In genomic region chr6:31318506-31318905, GRCm38 (mm10) we compare ENCODE assay signal across 9 mouse cellular contexts.
A peak's percentile ranks its signal among the peaks of the same experiment; 100 is the strongest.
DNase-seq lines count a peak whose midpoint lies in the region; ATAC-seq lines count a peak whose summit lies in the region.
"Had no signal": no experiment of that assay in that cellular context is flagged by ENCODE, and none has a peak within 500 bp of the region (broad histone marks: within the 10 kb centered on the region; RNA-seq: fewer than 3 reads in every experiment).

No protein-coding gene starts in this region.

- H3K9ac ChIP-seq in embryonic facial prominence, embryonic 11.5 days (replicated peaks; ENCODE audit: low read length), result no peak overlapping the region
- no peak overlapping the region for H3K9ac ChIP-seq in heart, embryonic 14.5 days (ENCODE audit: low read length)
- 0 out of 2 replicates have a peak overlapping the region, but pooled peaks have one; percentile 9 for H3K9ac ChIP-seq in kidney, embryonic 16.5 days (replicated peaks; ENCODE audit: low read length)

- H3K27ac ChIP-seq in embryonic facial prominence, embryonic 11.5 days (replicated peaks; ENCODE audit: low read depth, low read length), result no peak overlapping the region
- no peak overlapping the region for H3K27ac ChIP-seq in heart, embryonic 14.5 days (replicated peaks in 1 of 2; ENCODE audit: control insufficient read depth in 1 of 2, insufficient read depth in 1 of 2, low read depth in 2 of 2, low read length in 2 of 2)
- peak overlapping the region; percentile 86 for H3K27ac ChIP-seq in kidney, embryonic 16.5 days (ENCODE audit: low read length)

- peak; percentile 22 for DNase-seq in layer of hippocampus, adult 11-12 months (ENCODE audit: low spot score)
- no peak for DNase-seq in layer of hippocampus, adult 9-10 months (ENCODE audit: low spot score)
- peak; percentile 41 for DNase-seq in embryonic facial prominence, embryonic 11.5 days (ENCODE audit: low spot score)
- DNase-seq in lung, postnatal 25 days (ENCODE audit: low spot score), result peak; percentile 77
- peak; percentile 53 to 56 for DNase-seq in spleen, postnatal 36 days (ENCODE audit: low spot score in 2 of 2)
- DNase-seq in frontal cortex, postnatal 10 days (ENCODE audit: low spot score in 2 of 2), result no peak

- 6% methylated on average over 11 of the region's 11 CpGs for WGBS in embryonic facial prominence, embryonic 11.5 days
- WGBS in heart, embryonic 14.5 days, result 2% methylated on average over 11 of the region's 11 CpGs
- WGBS in kidney, embryonic 16.5 days, result 3% methylated on average over 11 of the region's 11 CpGs

- no peaks in the 10 kb centered on the region for H3K27me3 ChIP-seq in embryonic facial prominence, embryonic 11.5 days (ENCODE audit: control insufficient read depth, insufficient read depth, low read length)
- H3K27me3 ChIP-seq in heart, embryonic 14.5 days (ENCODE audit: control insufficient read depth, insufficient read depth, low read length), result no peaks in the 10 kb centered on the region
- H3K27me3 ChIP-seq in kidney, embryonic 16.5 days (ENCODE audit: insufficient read depth, low read length), result no peaks in the 10 kb centered on the region

- no peak overlapping the region for H3K4me3 ChIP-seq in embryonic facial prominence, embryonic 11.5 days (ENCODE audit: low read depth, low read length)
- H3K4me3 ChIP-seq in heart, embryonic 14.5 days (ENCODE audit: control insufficient read depth in 1 of 2, insufficient read depth in 1 of 2, low read depth in 1 of 2, low read length in 2 of 2), result peak overlapping the region in 1 of 2 experiments; percentile 3; a peak in 1 of 4 replicates
- peak overlapping the region; percentile 35 for H3K4me3 ChIP-seq in kidney, embryonic 16.5 days (ENCODE audit: low read length)

- no peaks in the 10 kb centered on the region for H3K9me3 ChIP-seq in embryonic facial prominence, embryonic 11.5 days (replicated peaks; ENCODE audit: control insufficient read depth, low read length)
- H3K9me3 ChIP-seq in heart, embryonic 14.5 days (ENCODE audit: control insufficient read depth, low read length), result no peaks in the 10 kb centered on the region
- H3K9me3 ChIP-seq in kidney, embryonic 16.5 days (ENCODE audit: low read length), result no peaks in the 10 kb centered on the region
- H3K9me3 ChIP-seq: G1E had no signal

- ATAC-seq in embryonic facial prominence, embryonic 11.5 days (replicated peaks; ENCODE audit: insufficient number of reproducible peaks, low FRiP score, low TSS enrichment, low read depth), result no peak
- ATAC-seq in heart, embryonic 14.5 days (ENCODE audit: insufficient number of reproducible peaks, insufficient read depth, low FRiP score, low read depth), result peak; percentile 47; the same call in 1 of the 2 replicates
- peak; percentile 96 for ATAC-seq in kidney, embryonic 16.5 days (ENCODE audit: low FRiP score, low TSS enrichment)

- no peak overlapping the region for H3K4me2 ChIP-seq in embryonic facial prominence, embryonic 11.5 days (ENCODE audit: low read depth, low read length)
- H3K4me2 ChIP-seq in heart, embryonic 14.5 days (ENCODE audit: low read length), result peak overlapping the region; percentile 56
- H3K4me2 ChIP-seq in kidney, embryonic 16.5 days (replicated peaks; ENCODE audit: low read depth, low read length), result peak overlapping the region; percentile 64

- H3K4me1 ChIP-seq in embryonic facial prominence, embryonic 11.5 days (ENCODE audit: control insufficient read depth, insufficient read depth, low read length), result no peaks in the 10 kb centered on the region
- peaks cover 14 to 22% of the 10 kb centered on the region in 2 experiments; a peak in 3 of 4 replicates for H3K4me1 ChIP-seq in heart, embryonic 14.5 days (ENCODE audit: control insufficient read depth in 2 of 2, insufficient read depth in 2 of 2, low read length in 2 of 2)
- peaks cover 6% of the 10 kb centered on the region; the same call in 1 of the 2 replicates for H3K4me1 ChIP-seq in kidney, embryonic 16.5 days (ENCODE audit: insufficient read depth, low read length)

- no peaks in the 10 kb centered on the region for H3K36me3 ChIP-seq in embryonic facial prominence, embryonic 11.5 days (replicated peaks; ENCODE audit: control insufficient read depth, insufficient read depth, low read depth, low read length)
- H3K36me3 ChIP-seq in heart, embryonic 14.5 days (ENCODE audit: control insufficient read depth, insufficient read depth, low read length), result no peaks in the 10 kb centered on the region
- no peaks in the 10 kb centered on the region for H3K36me3 ChIP-seq in kidney, embryonic 16.5 days (ENCODE audit: insufficient read depth, low read length)
- H3K36me3 ChIP-seq: G1E had no signal

Comparison
In these comparisons a context has a peak if more than half of its experiments do, and no peak if none do; other contexts are left out.
1. DNase-seq: peak in layer of hippocampus, adult 11-12 months (single experiment), embryonic facial prominence, embryonic 11.5 days (single experiment), lung, postnatal 25 days (single experiment) and spleen, postnatal 36 days (2 of 2); none in layer of hippocampus, adult 9-10 months (single experiment) and frontal cortex, postnatal 10 days (0 of 2).